Mouse (Mus musculus): Measurements from ENCODE around the gene Hcfc1r1. TPM values are rescaled to one million over a fixed set of nuclear protein-coding genes. Genes with fewer than 3 reads are reported as not detected.
A peak's percentile ranks its signal among the peaks of the same experiment; 100 is the strongest.

Hcfc1r1 gene
- total and polyA plus RNA-seq, 3 experiments, result 6.0 to 26.5 (median 8.9) TPM

DNA sequence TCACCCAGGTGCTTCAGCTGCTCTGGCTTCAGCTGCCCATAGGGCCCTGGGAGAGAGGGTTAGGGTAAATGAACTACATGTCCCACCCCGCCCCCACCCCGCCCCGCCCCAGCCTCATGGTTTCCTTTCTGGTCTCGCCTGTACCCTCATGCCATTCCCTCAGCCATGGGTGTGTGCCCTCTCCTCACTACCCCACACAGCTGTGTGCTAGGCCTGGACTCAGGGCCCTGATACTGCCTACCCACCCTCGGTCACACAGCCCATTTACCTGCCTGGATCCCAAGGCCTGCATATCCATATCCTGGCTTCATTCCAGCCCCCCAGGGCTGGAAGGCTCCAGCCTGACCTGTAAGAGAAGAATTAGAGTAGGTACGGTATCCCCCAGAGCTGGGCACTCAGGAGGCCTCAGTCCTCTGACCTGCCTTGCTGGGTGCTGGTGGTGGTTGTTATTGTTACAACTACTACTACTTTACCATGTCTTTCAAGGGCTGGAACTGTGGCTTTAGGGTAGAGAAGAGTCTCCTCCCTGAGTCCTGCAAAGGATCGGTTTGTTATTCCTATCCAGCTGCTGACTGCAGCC is 32.2 kb downstream of the Hcfc1r1 start (continued):
- TF ChIP-seq PAX5 (IDR thresholded peaks at IDR 0.05; ENCODE audit: low read length), result no peak

DNA sequence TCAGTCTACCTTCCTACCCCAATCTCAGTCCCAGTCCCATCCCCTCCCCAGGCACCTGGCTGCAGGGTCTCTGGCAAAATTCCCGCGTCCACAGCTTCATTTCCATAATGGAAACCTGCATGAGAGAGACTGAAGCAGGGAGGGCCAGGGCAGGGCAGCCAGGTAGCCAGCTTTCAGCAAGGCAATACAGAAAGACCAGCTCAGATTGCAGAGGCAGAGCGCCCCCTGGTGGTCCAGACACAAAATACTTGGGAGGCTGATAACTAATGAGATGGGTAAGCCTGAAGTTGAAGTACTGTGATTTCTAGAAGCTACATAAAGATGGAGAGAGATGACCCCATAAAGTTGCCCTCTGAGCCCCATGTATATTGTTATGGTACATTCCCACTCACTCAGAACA is 32.8 kb downstream of the Hcfc1r1 start:
- H3K27ac ChIP-seq (ENCODE audit: insufficient read depth, low read depth), result no peak overlapping the region
- no peaks in the 10 kb centered on the region for H3K79me2 ChIP-seq (replicated peaks; ENCODE audit: control insufficient read depth, extremely low read depth, insufficient read depth, poor library complexity, severe bottlenecking)
- H3K9ac ChIP-seq (ENCODE audit: insufficient read depth, low read depth), result no peak overlapping the region
- peaks cover 81% of the 10 kb centered on the region for H3K27me3 ChIP-seq (replicated peaks)
- no peaks in the 10 kb centered on the region for H3K4me1 ChIP-seq (ENCODE audit: control insufficient read depth in 1 of 2, insufficient read depth in 2 of 2)
- H3K4me3 ChIP-seq (replicated peaks in 1 of 3; ENCODE audit: low read depth in 2 of 3, low read length in 2 of 3, poor library complexity in 1 of 3), result no peak overlapping the region
- in situ Hi-C loops (cut with MboI; ENCODE audit: low pct_ligation_motif_present, low pct_unique_long_range_greater_than_20kb, low sequenced_read_pairs), result loop anchor here (5.0 kb wide), 1 partner anchor 129 kb away; no protein-coding TSS in a partner anchor
- no peak overlapping the region for H3K4me2 ChIP-seq (ENCODE audit: insufficient read depth, low read depth, poor library complexity, severe bottlenecking)
- DNase-seq (ENCODE audit: extremely low read depth), result peak; percentile 71
- no peak for TF ChIP-seq ETS1 (conservative IDR thresholded peaks at IDR 0.05; ENCODE audit: low read depth, low read length)
- no peak for TF ChIP-seq RCOR1 (conservative IDR thresholded peaks at IDR 0.05; ENCODE audit: low read depth, low read length)
- no peak for TF ChIP-seq ZNF384 (IDR thresholded peaks at IDR 0.05; ENCODE audit: low read depth, low read length)
- TF ChIP-seq HCFC1 (IDR thresholded peaks at IDR 0.05; ENCODE audit: low read depth, low read length), result no peak
- TF ChIP-seq SIN3A (IDR thresholded peaks at IDR 0.05; ENCODE audit: low read length), result no peak
- peak; percentile 86 to 97 for TF ChIP-seq CTCF (conservative IDR thresholded peaks at IDR 0.05 in 1 of 2, IDR thresholded peaks at IDR 0.05 in 1 of 2; ENCODE audit: low read depth in 2 of 2, low read length in 2 of 2)
- no peak for TF ChIP-seq JUN (IDR thresholded peaks at IDR 0.05; ENCODE audit: insufficient read depth, low read depth, low read length)
- no peak for TF ChIP-seq TBP (conservative IDR thresholded peaks at IDR 0.05; ENCODE audit: low read depth, low read length)
- TF ChIP-seq SMC3 (IDR thresholded peaks at IDR 0.05; ENCODE audit: low read depth, low read length), result peak; percentile 79
- TF ChIP-seq NELFE (IDR thresholded peaks at IDR 0.05; ENCODE audit: low read depth, low read length), result peak; percentile 38; the same call in 1 of the 2 replicates
- TF ChIP-seq ZC3H11A (IDR thresholded peaks at IDR 0.05; ENCODE audit: low read depth, low read length), result peak; percentile 41; the same call in 1 of the 2 replicates
- TF ChIP-seq TCF12 (IDR thresholded peaks at IDR 0.05; ENCODE audit: low read depth, low read length), result no peak
- TF ChIP-seq ZMIZ1 (IDR thresholded peaks at IDR 0.05; ENCODE audit: low read depth, low read length), result no peak
- no peak for TF ChIP-seq MAFK (IDR thresholded peaks at IDR 0.05; ENCODE audit: insufficient replicate concordance, low read length)
- TF ChIP-seq CHD2 (IDR thresholded peaks at IDR 0.05; ENCODE audit: low read length), result no peak
- TF ChIP-seq GABPA (IDR thresholded peaks at IDR 0.05; ENCODE audit: insufficient replicate concordance, low read depth, low read length), result no peak
- TF ChIP-seq JUND (conservative IDR thresholded peaks at IDR 0.05; ENCODE audit: low read depth, low read length), result no peak
- no peak for TF ChIP-seq ZKSCAN1 (IDR thresholded peaks at IDR 0.05; ENCODE audit: borderline replicate concordance, low read depth, low read length)
- TF ChIP-seq EP300 (IDR thresholded peaks at IDR 0.05; ENCODE audit: low read length), result no peak
- TF ChIP-seq KAT2A (IDR thresholded peaks at IDR 0.05; ENCODE audit: insufficient replicate concordance, low read length), result no peak
- TF ChIP-seq MAZ (IDR thresholded peaks at IDR 0.05; ENCODE audit: low read depth, low read length), result 0 out of 2 replicates have a peak, but pooled peaks have one; percentile 21
- no peak for TF ChIP-seq MXI1 (IDR thresholded peaks at IDR 0.05; ENCODE audit: low read depth, low read length)
- peak; percentile 90 for TF ChIP-seq RAD21 (IDR thresholded peaks at IDR 0.05; ENCODE audit: low read depth, low read length)
- no peak for TF ChIP-seq CHD1 (IDR thresholded peaks at IDR 0.05; ENCODE audit: low read depth, low read length)
- TF ChIP-seq USF1 (IDR thresholded peaks at IDR 0.05; ENCODE audit: low read depth, low read length), result no peak
- no peak for TF ChIP-seq MYC (IDR thresholded peaks at IDR 0.05; ENCODE audit: low read depth, low read length)
- TF ChIP-seq POLR2A (IDR thresholded peaks at IDR 0.05; ENCODE audit: low read depth, low read length), result no peak
- dilution Hi-C loops (cut with MboI; ENCODE audit: extremely low pct_ligation_motif_present, extremely low pct_unique_long_range_greater_than_20kb, low sequenced_read_pairs), result no loop called here
- no peaks in the 10 kb centered on the region for H3K36me3 ChIP-seq (replicated peaks in 1 of 2; ENCODE audit: control insufficient read depth in 1 of 2, insufficient read depth in 1 of 2, low read length in 1 of 2)
- H3K9me3 ChIP-seq (replicated peaks; ENCODE audit: low read length), result no peaks in the 10 kb centered on the region

All from CH12.LX (cell line).